Mouse (Mus musculus) erythroblast, embryonic 14.5 days (primary cell): ENCODE results near the gene Klra6.
"Not testable (repeated sequence)": the region's sequence is repeated elsewhere in the genome, so short reads cannot be mapped to it uniquely, and the experiment has no call there.

Source experiments
- GATA1 ChIP-seq: IDR thresholded peaks from 2 replicates; pipeline ENCODE4 v1.6.1; 2012; ENCODE audit warnings: low read length, inconsistent platforms, mixed read lengths
- TAL1 ChIP-seq: IDR thresholded peaks from 3 replicates; pipeline ENCODE4 v1.6.1; 2012; ENCODE audit warnings: low read length, inconsistent platforms, mixed read lengths

- TF ChIP-seq TAL1, GATA1: not testable (repeated sequence)
These were observed 8.4 kb upstream of the Klra6 start for GRCm38 (mm10) chr6:130035146-130035545.
